Mouse (Mus musculus): ENCODE results near the gene Vtcn1.

GRCm38 (mm10) chr3:100858334-100859002 lies 33.2 kb downstream of the Vtcn1 start:
- TF ChIP-seq CTCF (IDR thresholded peaks at IDR 0.05; ENCODE audit: low read depth): no peak
- no peak for TF ChIP-seq EP300 (IDR thresholded peaks at IDR 0.05; ENCODE audit: low read depth)
